Mouse (Mus musculus) limb, embryonic 14.5 days (tissue): ENCODE data around the gene Gsap. TPM values are rescaled to one million over a fixed set of nuclear protein-coding genes. Genes with fewer than 3 reads are reported as not detected.

Source experiments
- ATAC-seq: fragments of 200-750 bp; cut with Nextera tagmentation; 2 replicates; pipeline ENCODE4 v1.8.0; 2017; ENCODE audit warnings: low read depth, moderate number of reproducible peaks, moderate TSS enrichment; ENCODE audit not compliant: low FRiP score
- DNase-seq: peaks from one replicate; pipeline ENCODE4 v3.0.0-alpha.2; 2015; ENCODE audit warnings: low spot score
- H3K27ac ChIP-seq: fragments of 300-500 bp; sonication (generic); replicated peaks from 2 replicates; pipeline ENCODE4 v1.5.1; 2014; ENCODE audit warnings: low read depth, mild to moderate bottlenecking, low read length, moderate library complexity, mixed read lengths
- H3K27me3 ChIP-seq: fragments of 300-500 bp; sonication (generic); 2 replicates; pipeline ENCODE4 v1.6.1; 2014; ENCODE audit warnings: low read length, mixed read lengths; ENCODE audit not compliant: control insufficient read depth, insufficient read depth
- H3K36me3 ChIP-seq: fragments of 300-500 bp; sonication (generic); 2 replicates; pipeline ENCODE4 v1.6.1; 2014; ENCODE audit warnings: mild to moderate bottlenecking, low read length, moderate library complexity, mixed read lengths; ENCODE audit not compliant: control insufficient read depth, insufficient read depth
- H3K4me1 ChIP-seq: fragments of 300-500 bp; sonication (generic); 2 replicates; pipeline ENCODE4 v1.6.1; 2014; ENCODE audit warnings: antibody characterized with exemption, low read length, mixed read lengths; ENCODE audit not compliant: control insufficient read depth, insufficient read depth
- H3K4me2 ChIP-seq: fragments of 300-500 bp; sonication (generic); replicated peaks from 2 replicates; pipeline ENCODE4 v1.6.1; 2014; ENCODE audit warnings: low read depth, mild to moderate bottlenecking, low read length, moderate library complexity; ENCODE audit not compliant: severe bottlenecking
- H3K4me3 ChIP-seq: fragments of 300-500 bp; sonication (generic); replicated peaks from 2 replicates; pipeline ENCODE4 v1.5.1; 2014; ENCODE audit warnings: low read length
- H3K9ac ChIP-seq: fragments of 300-500 bp; sonication (generic); 2 replicates; pipeline ENCODE4 v1.6.1; 2014; ENCODE audit warnings: mild to moderate bottlenecking, low read depth, low read length, moderate library complexity; ENCODE audit not compliant: severe bottlenecking
- H3K9me3 ChIP-seq: fragments of 300-500 bp; sonication (generic); 2 replicates; pipeline ENCODE4 v1.6.1; 2016; ENCODE audit warnings: low read length; ENCODE audit not compliant: control insufficient read depth
- POLR2A ChIP-seq: fragments of 200-500 bp; IDR thresholded peaks from 2 replicates; pipeline ENCODE4 v1.8.0; 2012; ENCODE audit warnings: inconsistent platforms, mild to moderate bottlenecking, moderate library complexity, borderline replicate concordance; ENCODE audit not compliant: insufficient read depth, insufficient read length; ENCODE audit errors: extremely low read depth
- WGBS: fragments of 180-500 bp; shearing (Covaris S2); extraction: QIAGEN DNeasy Blood & Tissue Kit; methylation state at CpG from one replicate; pipeline ENCODE4 v1.1.7; 2014; 5-methylcytosine and 5-hydroxymethylcytosine counted together
- polyA plus RNA-seq, 2 experiments: library from polyadenylated mRNA; depleted of rRNA in 1 of 2; stranded (reverse) in 1 of 2; unstranded in 1 of 2; fragments of >200 nt; fragmentation: Nextera tagmentation in 1 of 2; extraction: Ambion mirVana in 1 of 2; gene quantifications; 2 replicates each; pipeline versions ENCODE4 v1.2.1 to v1.2.3; 2012 to 2014

Gsap gene
- polyA plus RNA-seq, 2 experiments, result 2.8 to 2.9 TPM

DNA sequence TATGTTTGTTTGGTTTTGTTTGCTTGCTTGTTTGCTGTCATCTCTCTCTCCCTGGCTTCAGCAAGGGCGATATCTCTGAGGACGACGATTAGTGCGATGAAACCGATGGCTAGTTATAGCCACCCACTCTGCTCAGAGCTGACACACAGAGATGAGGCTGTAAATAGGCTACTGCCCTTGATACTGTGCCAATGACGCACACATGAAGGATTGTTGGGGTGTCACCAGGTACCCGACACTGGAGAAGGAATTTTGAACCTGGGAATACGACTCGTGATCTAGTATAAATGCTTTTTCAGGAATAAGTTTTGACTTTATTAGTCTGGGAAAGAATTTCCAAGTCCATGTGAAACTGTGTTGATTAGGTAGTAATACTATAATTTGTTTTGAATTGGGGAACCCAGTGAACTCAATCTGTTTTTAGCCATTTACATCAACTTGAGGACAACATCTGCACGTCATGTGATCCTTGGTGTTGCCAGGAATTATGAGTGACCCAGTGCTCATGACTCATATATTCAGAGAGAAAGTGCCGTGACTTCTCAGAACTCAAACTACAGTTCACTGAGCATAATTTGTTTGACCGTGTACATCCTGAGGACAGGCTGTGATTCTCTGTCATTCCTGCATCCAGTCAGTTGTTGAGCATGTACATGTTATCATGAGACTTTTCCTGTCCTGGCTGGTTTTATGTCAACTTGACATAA, 97.5 kb downstream of the Gsap start:
- H3K9me3 ChIP-seq, result no peaks in the 10 kb centered on the region
- TF ChIP-seq POLR2A, result no peak
- H3K4me3 ChIP-seq, result no peak overlapping the region
- WGBS, result 85% methylated on average over 12 of the region's 12 CpGs
- no peak overlapping the region for H3K27ac ChIP-seq
- no peak for DNase-seq
- no peaks in the 10 kb centered on the region for H3K4me1 ChIP-seq
- H3K4me2 ChIP-seq, result no peak overlapping the region
- H3K9ac ChIP-seq, result no peak overlapping the region
- no peaks in the 10 kb centered on the region for H3K27me3 ChIP-seq
- ATAC-seq, result no peak
- H3K36me3 ChIP-seq, result no peaks in the 10 kb centered on the region

DNA sequence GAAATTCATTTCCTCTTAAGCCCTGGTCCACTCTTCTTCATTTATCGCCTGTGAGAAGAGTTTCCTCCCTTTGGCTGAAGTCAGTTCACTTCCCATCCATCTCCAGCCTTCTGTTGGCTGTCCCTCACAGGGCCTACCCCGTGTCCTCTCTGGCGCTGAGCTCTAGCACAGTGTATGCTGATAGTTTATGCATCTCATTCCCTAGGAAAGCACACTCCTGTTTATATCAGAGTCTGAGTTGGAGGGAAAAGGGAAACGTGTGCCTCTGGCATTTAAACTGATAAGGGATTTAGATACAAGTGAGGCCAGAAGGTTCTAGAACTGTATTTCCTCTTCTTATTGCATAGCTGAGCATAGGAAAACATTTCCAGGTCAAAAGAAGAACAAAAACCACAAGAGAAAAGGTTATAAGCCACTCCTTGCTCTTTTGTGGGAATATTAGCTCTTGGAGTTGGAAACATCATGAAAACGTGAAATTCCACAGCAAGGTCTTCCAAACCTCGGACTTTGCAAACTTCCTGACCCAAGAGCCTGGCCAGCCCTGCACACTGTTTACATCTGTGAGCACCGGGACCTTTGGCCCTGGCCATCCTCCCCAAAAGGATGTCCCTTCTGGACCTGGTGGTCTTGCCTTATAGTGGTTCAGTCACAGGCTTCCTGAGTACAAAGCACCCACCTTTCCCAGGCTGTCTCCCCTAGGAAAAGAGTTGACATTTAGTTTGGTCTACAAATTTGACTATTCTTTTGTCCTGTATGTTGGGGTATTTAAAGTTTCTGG, 102.8 kb downstream of the Gsap start:
- Histone ChIP-seq H3K27me3 (no peaks in the 10 kb centered on the region), H3K4me2 (no peak overlapping the region), H3K36me3 (no peaks in the 10 kb centered on the region), H3K27ac (no peak overlapping the region), H3K4me3 (no peak overlapping the region), H3K9me3 (no peaks in the 10 kb centered on the region), H3K9ac (no peak overlapping the region), H3K4me1 (no peaks in the 10 kb centered on the region)
- DNase-seq (no peak), ATAC-seq (no peak)
- no peak for TF ChIP-seq POLR2A
- WGBS, result 79% methylated on average over 7 of the region's 7 CpGs

DNA sequence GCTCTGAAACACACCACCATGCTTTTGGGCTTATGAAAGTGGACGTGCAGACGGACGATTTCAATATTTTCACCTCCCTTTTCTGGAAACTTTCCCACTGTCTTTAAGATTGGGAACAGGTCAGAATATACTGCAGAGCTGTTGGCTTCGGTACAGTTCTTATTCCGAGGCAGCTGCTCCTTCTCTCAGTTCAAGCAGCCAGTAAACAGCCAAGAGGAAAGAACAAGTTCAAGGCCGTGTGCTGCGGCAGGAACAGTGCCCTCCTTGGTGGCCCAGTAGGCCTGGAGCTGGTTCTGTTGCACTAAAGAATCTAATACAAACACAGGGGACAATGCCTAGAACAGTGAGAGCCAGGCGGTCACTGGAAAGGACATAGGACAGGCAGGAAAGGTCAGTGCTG, 104.5 kb downstream of the Gsap start:
- WGBS, result 84% methylated on average over 8 of the region's 8 CpGs
- Histone ChIP-seq H3K36me3 (no peaks in the 10 kb centered on the region), H3K4me2 (no peak overlapping the region), H3K27me3 (no peaks in the 10 kb centered on the region), H3K27ac (no peak overlapping the region), H3K9ac (no peak overlapping the region), H3K4me1 (no peaks in the 10 kb centered on the region), H3K4me3 (no peak overlapping the region), H3K9me3 (no peaks in the 10 kb centered on the region)
- ATAC-seq (no peak), DNase-seq (no peak)
- TF ChIP-seq POLR2A, result no peak

DNA sequence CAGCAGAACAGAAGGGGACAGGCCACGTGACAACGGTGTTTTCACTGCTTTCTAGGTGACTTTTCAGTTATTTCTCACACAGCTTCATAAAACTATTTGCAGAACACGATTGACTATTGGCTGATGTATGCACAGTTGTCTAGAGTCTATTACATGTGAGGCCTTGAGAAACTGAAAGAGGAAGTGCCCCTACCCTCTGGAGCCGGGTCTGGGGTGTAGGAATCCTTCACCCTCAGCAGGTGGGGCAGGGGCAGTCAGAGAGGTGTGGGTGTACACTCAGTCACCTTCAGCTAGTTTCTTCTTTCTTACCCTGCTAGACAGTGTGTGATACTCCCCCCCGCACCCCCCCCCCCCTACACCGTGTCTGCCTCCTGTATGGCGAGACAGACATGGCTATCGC, 109.6 kb downstream of the Gsap start:
- H3K4me3 ChIP-seq, result no peak overlapping the region
- 78% methylated on average over 7 of the region's 8 CpGs for WGBS
- ATAC-seq (no peak), DNase-seq (no peak)
- H3K4me1 ChIP-seq, result no peaks in the 10 kb centered on the region; the same call in 1 of the 2 replicates
- H3K36me3 ChIP-seq, result no peaks in the 10 kb centered on the region
- no peak overlapping the region for H3K27ac ChIP-seq
- H3K4me2 ChIP-seq, result no peak overlapping the region
- H3K27me3 ChIP-seq, result no peaks in the 10 kb centered on the region
- no peak overlapping the region for H3K9ac ChIP-seq
- no peak for TF ChIP-seq POLR2A
- H3K9me3 ChIP-seq, result no peaks in the 10 kb centered on the region

DNA sequence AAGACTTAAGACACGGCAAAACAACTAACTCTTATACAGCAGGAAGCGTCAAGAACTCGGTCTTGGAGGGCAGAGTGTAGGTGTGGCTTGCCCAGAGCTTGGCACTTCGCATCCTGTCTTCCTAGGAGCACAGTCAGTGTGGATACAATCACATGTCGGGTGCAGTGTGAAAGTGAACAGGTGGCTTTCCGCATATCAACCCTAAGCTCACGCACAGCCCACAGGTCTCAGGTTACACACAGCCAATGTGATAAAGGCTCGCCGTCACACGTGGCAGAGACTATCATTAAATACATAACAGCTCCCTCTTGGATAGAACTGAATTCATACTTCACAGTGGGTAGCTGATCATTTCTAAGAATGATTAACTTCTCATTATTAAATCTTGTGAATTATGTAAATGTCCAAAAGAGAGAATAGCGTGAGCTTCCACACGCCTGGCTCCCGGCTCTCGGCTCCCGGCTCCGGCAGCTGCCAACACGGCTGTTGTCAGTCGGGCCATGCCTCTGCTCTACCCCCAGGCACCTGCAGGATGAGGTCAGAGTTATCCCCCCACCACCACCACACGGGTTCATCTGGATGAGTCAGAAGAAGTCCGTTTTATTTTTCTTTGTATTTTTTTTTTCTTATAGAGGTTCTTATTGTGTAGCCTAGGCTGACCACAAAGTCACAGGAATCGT, 113.2 kb downstream of the Gsap start:
- H3K36me3 ChIP-seq, result no peaks in the 10 kb centered on the region
- no peaks in the 10 kb centered on the region for H3K27me3 ChIP-seq
- H3K4me1 ChIP-seq, result no peaks in the 10 kb centered on the region; the same call in 1 of the 2 replicates
- no peak overlapping the region for H3K27ac ChIP-seq
- no peaks in the 10 kb centered on the region for H3K9me3 ChIP-seq
- no peak overlapping the region for H3K9ac ChIP-seq
- no peak overlapping the region for H3K4me3 ChIP-seq
- H3K4me2 ChIP-seq, result no peak overlapping the region
- peak; percentile 7 for DNase-seq
- peak; percentile 70 for ATAC-seq
- TF ChIP-seq POLR2A, result no peak
- 57% methylated on average over 21 of the region's 21 CpGs for WGBS
